Mouse (Mus musculus) layer of hippocampus, adult 2 months (tissue): ENCODE results near the gene Ntf5. TPM values are rescaled to one million over a fixed set of nuclear protein-coding genes. Genes with fewer than 3 reads are reported as not detected.
"Not testable (repeated sequence)": the region's sequence is repeated elsewhere in the genome, so short reads cannot be mapped to it uniquely, and the experiment has no call there.

Experiments
- DNase-seq, 2 experiments: peaks; one replicate each; pipeline ENCODE4 v3.0.0; 2022; ENCODE audit warnings: low spot score in 2 of 2
- H3K27ac ChIP-seq: fragments of 200-600 bp; 2 replicates; pipeline ENCODE4 v1.8.1; 2022
- H3K4me3 ChIP-seq: fragments of 200-600 bp; 2 replicates; pipeline ENCODE4 v1.8.1; 2022; ENCODE audit warnings: mild to moderate bottlenecking
- CTCF ChIP-seq: fragments of 200-600 bp; conservative IDR thresholded peaks from 2 replicates; pipeline ENCODE4 v1.8.1; 2022; ENCODE audit warnings: antibody characterized with exemption, mild to moderate bottlenecking, moderate library complexity
- total RNA-seq, 2 experiments: library from RNA; stranded (reverse); gene quantifications; 2 replicates each; pipeline ENCODE4 v1.2.3; 2021

Gene Ntf5
- total RNA-seq, 2 experiments from 2014 or later: not detected

DNA sequence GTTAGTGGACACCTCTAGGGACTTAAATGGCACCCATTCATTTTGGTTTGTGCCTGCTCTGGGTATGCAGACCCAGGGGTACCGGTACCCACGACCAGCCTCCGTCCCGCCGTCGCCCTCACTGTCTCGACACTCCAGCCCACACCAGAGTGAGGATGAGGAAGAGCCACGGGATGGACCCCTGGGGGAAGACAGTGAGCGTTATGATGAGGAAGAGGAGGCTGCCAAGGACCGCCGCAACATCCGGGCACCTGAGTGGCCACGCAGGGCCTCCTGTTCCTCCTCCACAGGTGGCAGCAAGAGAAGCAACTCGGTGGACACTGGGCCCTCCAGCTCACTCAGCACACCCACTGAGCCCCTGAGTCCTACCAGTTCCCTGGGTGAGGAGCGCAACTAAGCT is 41.5 kb downstream of the Ntf5 start:
- H3K27ac ChIP-seq: no peak overlapping the region

DNA sequence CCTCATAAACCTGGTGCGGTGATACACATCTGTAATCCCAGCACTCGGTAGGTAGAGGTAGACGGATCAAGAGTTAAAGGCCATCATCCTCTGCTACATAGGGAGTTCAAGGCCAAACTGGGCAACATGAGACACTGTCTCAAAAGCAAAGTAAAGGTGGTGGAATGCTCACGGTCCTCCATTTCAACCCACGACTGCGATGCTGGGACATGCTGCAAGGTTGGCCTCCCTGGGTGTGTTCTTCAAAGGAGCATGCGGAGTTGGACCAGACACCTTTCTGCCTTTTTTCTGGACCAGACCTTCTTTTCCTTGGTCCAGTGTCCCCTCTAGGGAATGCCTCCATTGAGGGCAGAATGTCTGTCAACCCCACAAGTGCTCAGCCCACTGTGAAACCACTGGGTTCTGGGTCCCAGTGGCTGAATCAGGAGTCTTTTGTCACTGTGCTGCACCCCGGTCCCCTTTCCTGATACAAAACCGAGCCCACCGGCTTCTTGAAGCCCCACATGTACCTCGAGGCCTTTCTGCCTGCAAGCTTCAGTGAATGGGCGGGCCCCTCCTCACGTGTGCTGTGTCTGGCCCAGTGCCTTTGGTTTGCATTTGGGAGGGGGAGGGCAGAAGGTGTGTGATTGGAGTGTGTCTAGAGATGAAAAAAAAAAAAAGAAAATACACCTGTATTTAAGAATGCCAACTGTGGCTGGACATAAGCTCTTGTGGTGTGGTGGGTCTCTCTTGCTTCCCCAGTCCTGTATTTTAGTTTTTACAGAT is 42.6 kb downstream of the Ntf5 start:
- no peak for DNase-seq
- Histone ChIP-seq H3K27ac (peak overlapping the region; percentile 72; the same call in 1 of the 2 replicates), H3K4me3 (no peak overlapping the region)
- TF ChIP-seq CTCF: no peak

More for the DNA sequence above, 41.5 kb downstream of the Ntf5 start:
- DNase-seq: no peak
- H3K4me3 ChIP-seq: no peak overlapping the region
- TF ChIP-seq CTCF: no peak

DNA sequence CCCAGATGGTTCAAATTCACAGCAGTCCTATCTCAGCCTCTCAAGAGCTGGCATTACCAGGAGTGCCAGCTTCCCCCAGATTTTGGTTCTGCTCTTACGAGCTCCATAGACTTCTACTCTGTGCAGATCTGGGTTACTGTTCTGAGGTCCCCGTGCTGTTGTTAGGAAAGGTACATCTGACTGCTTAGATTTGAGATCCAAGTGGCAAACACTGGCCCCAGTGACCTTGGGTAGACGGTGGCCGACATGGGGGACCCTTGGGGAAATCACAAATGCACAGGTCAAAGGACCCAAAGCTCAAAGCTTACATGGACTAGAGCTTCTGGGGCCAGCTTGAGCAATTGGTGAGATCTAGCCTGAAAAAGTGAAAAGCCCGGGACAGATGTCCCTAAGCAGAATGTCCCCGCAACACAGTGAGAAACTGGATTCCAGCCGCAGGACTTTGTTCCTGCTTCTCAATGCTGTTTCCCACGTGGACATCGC is 43.3 kb downstream of the Ntf5 start:
- no peak overlapping the region; the same call in 1 of the 2 replicates for H3K4me3 ChIP-seq
- peak overlapping the region; percentile 72 for H3K27ac ChIP-seq
- DNase-seq: no peak
- no peak for TF ChIP-seq CTCF

DNA sequence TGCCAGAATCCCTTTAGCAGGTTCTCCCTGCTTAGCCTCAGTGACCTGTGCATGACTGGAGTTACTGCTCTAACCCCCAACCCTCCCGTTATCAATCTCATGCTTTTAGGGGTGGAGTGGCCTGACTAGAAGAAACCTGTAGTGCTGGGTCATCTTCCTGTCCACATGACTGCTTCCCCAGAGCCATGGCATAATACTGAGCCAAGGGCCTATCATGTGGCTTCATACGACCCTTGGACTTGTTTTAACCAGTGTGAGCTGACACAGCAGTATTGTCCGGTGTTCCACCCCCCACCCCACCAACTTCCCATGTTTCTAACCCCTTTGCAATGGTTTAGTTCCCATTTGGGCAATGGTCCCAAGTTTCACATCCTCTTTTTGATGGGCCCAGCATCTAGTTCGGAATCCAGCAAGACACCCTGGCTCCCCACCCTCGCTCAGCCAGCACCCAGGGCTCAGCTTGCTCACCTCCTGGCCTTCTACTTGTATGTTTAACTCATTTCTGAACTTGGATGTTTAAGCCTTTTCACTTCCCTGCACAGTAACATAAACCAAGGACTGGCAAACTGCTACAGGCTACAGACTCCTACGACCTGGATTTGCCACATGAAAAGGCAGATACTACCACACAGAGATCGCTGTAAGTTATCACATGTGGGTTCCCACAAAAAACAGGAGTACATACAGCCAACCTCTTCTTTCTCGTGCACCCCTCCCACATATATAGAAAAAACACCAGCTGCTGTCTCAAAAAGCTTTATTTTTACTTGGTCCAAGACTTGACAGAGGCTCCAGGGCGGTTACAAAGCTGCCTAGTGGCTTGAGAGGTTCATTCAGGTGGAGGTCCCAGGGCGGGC is 43.9 kb downstream of the Ntf5 start:
- DNase-seq: no peak
- Histone ChIP-seq H3K4me3 (peak overlapping the region; percentile 96), H3K27ac (peak overlapping the region; percentile 72)
- TF ChIP-seq CTCF: no peak

DNA sequence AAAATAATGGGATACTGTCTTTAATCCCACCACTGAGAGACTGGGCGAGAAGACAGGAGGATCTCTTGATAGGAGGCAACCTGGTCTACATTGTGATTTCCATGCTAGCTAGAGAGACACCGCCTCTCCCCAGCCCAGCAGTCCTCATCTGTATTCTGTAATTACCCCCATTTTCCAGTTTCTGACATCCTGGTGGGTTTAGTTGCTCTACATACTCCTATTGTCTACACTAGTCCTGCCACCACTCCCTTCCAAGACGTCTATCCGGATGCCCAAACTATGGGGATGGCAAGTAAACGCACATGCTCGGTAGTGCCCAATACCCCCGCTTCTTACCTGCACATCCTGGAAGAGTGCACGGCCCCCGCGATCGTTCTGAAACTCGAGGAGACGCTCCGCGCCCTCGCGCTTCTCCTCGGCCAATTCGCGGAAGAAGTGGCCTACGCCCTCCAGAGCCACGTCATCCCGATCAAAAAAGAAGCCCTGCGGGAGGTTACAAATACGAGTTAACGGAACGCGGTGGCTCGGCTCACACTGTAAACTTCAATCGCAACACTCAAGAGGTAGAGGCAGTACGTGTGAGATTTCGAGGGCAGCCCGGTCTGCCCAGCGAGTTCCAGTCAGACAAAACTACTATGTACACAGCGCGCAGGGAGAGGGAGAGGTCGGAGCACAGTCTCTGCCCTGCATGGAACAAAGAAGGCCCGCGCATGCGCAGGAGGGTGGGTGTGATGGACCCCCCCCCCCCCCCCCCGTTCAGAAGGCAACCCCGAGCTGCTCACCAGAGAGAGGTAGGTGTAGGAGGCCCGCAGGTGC is 45.5 kb downstream of the Ntf5 start:
- peak; percentile 57 to 79 for DNase-seq
- H3K4me3 ChIP-seq: peak overlapping the region; percentile 96
- no peak for TF ChIP-seq CTCF
- H3K27ac ChIP-seq: peak overlapping the region; percentile 94

DNA sequence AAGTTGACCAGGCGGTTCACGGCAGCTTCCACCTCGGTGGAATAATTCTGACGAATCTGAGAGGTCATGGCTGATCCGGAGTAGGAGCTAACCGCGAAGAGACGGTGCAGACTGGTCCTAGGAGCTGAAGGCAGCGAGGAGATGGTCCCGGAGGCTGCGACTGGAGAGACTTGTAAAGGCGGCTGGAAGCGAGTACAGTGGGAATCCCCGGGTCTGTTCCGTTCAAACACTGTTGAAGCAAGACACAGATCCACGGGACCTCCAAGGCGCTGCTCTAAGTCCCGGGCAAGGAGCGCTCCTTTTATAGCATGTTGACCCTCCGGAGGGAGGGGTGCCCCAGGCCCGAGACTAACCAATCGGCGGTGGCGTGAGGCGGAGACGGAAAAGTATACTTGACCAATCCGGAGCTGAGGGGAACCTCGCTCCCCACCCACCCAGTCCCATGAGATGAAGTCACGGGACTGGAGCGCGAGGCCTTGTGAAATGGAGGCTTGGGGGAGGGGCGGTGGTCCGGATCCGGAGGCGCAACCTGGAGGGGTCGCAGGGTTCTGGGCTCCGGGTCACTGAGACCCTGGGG is 46.2 kb downstream of the Ntf5 start, which contains the start of gene Ftl1:
Ftl1 (minus strand) TSS at position 321 of the 577 bp plus-strand sequence.
- peak; percentile 95 to 98 for DNase-seq
- H3K27ac ChIP-seq: peak within 1 kb of the TSS; percentile 94
- peak within 1 kb of the TSS; percentile 96 for H3K4me3 ChIP-seq

DNA sequence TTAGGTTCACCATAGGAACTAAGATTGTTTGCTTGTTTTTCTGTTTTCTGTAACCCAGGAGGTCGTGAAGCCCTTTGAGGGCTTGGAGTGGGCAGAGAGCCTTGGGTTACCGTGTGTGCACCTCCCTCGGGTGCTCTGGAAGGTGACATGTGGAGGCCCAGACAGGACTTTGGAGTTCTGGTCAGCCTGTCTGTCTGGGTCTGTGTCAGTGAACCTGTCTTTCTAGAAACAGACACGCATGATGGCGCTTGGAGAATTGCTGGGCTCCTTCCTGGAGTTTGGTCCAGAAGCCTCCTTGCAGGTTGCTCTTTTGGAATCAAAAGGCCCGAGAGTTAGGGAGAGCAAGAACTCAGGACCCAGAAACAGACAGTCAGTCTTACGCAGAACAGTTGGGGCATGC is 46.9 kb downstream of the Ntf5 start:
- peak overlapping the region; percentile 94 for H3K27ac ChIP-seq
- H3K4me3 ChIP-seq: peak overlapping the region; percentile 96
- no peak for TF ChIP-seq CTCF
- no peak for DNase-seq

DNA sequence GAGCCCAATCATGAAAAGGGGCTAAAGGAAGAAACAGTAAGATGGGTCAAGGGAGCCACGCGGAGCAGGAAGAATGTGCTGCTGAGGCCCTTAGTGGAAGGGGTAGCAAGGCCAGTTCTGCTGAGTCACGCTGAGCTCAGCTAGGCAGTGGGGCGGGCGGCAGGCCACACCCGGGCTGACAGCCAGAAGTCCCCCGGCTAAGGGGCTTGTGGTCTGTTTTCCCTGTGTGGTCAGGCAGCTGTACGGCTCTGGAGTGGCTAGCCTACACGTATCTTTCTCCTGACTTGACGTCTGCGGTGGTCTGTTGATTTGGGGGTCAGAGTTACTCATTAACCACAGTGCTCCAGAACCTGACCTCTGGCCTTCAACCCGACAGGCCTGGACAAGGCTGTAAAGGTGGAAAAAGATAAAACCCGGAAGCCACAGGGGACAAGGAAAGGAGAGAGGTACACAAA is 47.4 kb downstream of the Ntf5 start:
- H3K27ac ChIP-seq: peak overlapping the region; percentile 94
- no peak overlapping the region for H3K4me3 ChIP-seq
- no peak for TF ChIP-seq CTCF
- DNase-seq: no peak

DNA sequence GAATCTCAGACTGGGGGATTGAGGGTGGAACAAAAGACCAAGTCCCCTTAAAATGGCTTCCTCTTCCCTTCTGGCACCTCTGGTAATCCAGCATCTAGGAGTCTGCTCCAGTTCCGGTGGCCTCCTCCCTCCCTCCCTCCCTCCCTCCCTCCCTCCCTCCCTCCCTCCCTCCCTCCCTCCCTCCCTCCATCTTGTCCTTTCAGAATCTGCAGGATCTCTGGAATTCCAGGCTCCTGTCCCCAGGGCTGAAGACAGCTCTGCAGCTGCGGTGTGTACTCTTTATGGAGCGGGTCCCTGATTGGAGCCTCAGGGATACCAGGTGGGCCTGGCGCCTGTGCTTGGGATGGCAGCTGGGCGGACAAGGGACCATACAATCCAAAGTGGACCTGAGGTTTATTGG is 47.8 kb downstream of the Ntf5 start:
- no peak for TF ChIP-seq CTCF

DNA sequence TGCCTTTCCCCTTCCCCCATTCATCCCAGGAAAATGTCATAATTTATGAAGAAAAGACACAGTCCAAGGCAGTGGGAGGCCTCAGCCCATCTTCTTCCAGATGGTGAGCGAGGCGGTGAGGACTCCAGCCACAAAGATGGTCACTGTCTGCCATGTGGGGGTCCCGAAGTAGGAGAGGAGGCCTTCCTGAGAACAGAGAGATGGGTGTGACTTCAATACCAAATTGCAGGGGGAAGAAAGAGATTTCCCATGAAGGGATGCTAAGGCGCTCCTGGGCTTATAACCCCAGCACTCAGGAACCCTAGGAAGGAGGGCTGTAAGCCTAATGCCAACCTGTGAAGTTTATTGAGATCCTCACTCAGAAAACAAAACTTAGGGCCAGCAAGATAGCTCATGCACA is 48.3 kb downstream of the Ntf5 start:
- no peak overlapping the region for H3K27ac ChIP-seq
- no peak overlapping the region for H3K4me3 ChIP-seq
- TF ChIP-seq CTCF: no peak
- no peak for DNase-seq

More for the DNA sequence above, 47.8 kb downstream of the Ntf5 start:
- no peak for DNase-seq
- H3K27ac ChIP-seq: peak overlapping the region; percentile 94
- H3K4me3 ChIP-seq: no peak overlapping the region

DNA sequence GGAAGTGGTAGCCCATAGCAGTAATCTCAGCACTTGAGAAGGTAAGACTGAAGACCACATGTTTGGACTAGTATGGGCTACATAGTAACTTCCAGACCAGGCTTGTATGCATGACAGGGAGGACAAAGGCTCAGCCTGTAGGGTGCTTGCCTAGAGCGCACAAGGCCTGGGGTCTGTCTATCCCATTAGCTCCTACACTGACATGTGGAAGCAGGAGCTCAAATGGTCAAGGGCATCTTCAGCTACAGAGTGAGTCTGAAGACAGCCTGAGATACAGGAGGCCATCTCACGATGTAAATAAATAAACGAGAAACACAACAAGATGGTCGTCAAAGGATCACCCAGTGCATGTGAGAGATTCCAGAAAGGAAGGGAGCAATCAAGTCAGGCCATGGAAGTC is 48.8 kb downstream of the Ntf5 start:
- Histone ChIP-seq H3K27ac (no peak overlapping the region), H3K4me3 (no peak overlapping the region)
- no peak for TF ChIP-seq CTCF
- DNase-seq: no peak

DNA sequence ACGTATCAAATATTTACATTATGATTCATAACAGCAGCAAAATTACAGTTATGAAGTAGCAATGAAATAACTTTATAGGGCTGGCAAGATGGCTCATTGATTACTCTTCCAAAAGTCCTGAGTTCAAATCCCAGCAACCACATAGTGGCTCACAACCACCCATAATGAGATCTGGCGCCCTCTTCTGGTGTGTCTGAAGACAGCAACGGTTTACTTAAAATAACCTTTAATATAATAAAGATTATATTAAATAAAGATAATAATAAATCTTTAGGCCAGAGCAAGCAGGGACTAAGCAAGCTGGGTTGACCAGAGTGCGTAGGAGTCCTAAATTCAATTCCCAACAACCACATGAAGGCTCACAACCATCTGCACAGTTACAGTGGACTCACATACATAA is 49.4 kb downstream of the Ntf5 start:
- TF ChIP-seq CTCF: peak; percentile 72
- not testable (repeated sequence) for DNase-seq, H3K27ac ChIP-seq

More for the DNA sequence above, 49.4 kb downstream of the Ntf5 start:
- H3K4me3 ChIP-seq: not testable (repeated sequence)
